Mouse (Mus musculus) heart, embryonic 12.5 days (tissue): ENCODE measurements at regions not wholly inside any gene's neighbourhood (a gene's known extent, or its start where the extent isn't known, plus 50 kb on each side); places are given as distances from the start of the nearest gene placed in this dataset. TPM values are rescaled to one million over a fixed set of nuclear protein-coding genes. Genes with fewer than 3 reads are reported as not detected.

Experiments used
- ATAC-seq: fragments of 200-750 bp; cut with Nextera tagmentation; 2 replicates; pipeline ENCODE4 v1.8.0; 2017; ENCODE audit warnings: moderate TSS enrichment, moderate library complexity; ENCODE audit not compliant: insufficient number of reproducible peaks, low FRiP score
- H3K27ac ChIP-seq: fragments of 300-500 bp; sonication (generic); 2 replicates; pipeline ENCODE4 v1.5.1; 2016; ENCODE audit warnings: mild to moderate bottlenecking, moderate library complexity; ENCODE audit not compliant: poor library complexity, severe bottlenecking
- H3K27me3 ChIP-seq: fragments of 300-500 bp; sonication (generic); replicated peaks from 2 replicates; pipeline ENCODE4 v1.6.1; 2016; ENCODE audit warnings: mild to moderate bottlenecking, moderate library complexity
- H3K36me3 ChIP-seq: fragments of 300-500 bp; sonication (generic); 2 replicates; pipeline ENCODE4 v1.6.1; 2016; ENCODE audit warnings: mild to moderate bottlenecking, moderate library complexity
- H3K4me1 ChIP-seq: fragments of 300-500 bp; sonication (generic); replicated peaks from 2 replicates; pipeline ENCODE4 v1.6.1; 2016; ENCODE audit warnings: mild to moderate bottlenecking
- H3K4me2 ChIP-seq: fragments of 300-500 bp; sonication (generic); 2 replicates; pipeline ENCODE4 v1.6.1; 2016; ENCODE audit warnings: mild to moderate bottlenecking, moderate library complexity
- H3K4me3 ChIP-seq: fragments of 300-500 bp; sonication (generic); 2 replicates; pipeline ENCODE4 v1.5.1; 2016; ENCODE audit warnings: mild to moderate bottlenecking
- H3K9ac ChIP-seq: fragments of 300-500 bp; sonication (generic); 2 replicates; pipeline ENCODE4 v1.6.1; 2016; ENCODE audit warnings: mild to moderate bottlenecking, moderate library complexity
- H3K9me3 ChIP-seq: fragments of 300-500 bp; sonication (generic); replicated peaks from 2 replicates; pipeline ENCODE4 v1.6.1; 2016; ENCODE audit warnings: mild to moderate bottlenecking, moderate library complexity
- WGBS: fragments of 180-500 bp; shearing (Covaris S2); methylation state at CpG from one replicate; pipeline ENCODE4 v1.1.7; 2016; 5-methylcytosine and 5-hydroxymethylcytosine counted together
- microRNA-seq: library from miRNA; unstranded; fragments of <30 nt; microRNA quantifications from one replicate; pipeline ENCODE4, GENCODE M21; 2017

GRCm38 (mm10) chr13:114742534-114742933 is 75.5 kb upstream of the Mocs2 start:
- no peaks in the 10 kb centered on the region for H3K36me3 ChIP-seq
- no peak for ATAC-seq
- H3K9me3 ChIP-seq = no peaks in the 10 kb centered on the region
- no peak overlapping the region for H3K9ac ChIP-seq
- H3K4me1 ChIP-seq = no peaks in the 10 kb centered on the region
- no peak overlapping the region for H3K4me3 ChIP-seq
- 76% methylated on average over 3 of the region's 3 CpGs for WGBS
- no peaks in the 10 kb centered on the region for H3K27me3 ChIP-seq
- H3K4me2 ChIP-seq = no peak overlapping the region
- no peak overlapping the region for H3K27ac ChIP-seq

GRCm38 (mm10) chr13:114745814-114746213 is 72.2 kb upstream of the Mocs2 start:
- Histone ChIP-seq H3K9me3 (no peaks in the 10 kb centered on the region), H3K27me3 (no peaks in the 10 kb centered on the region), H3K9ac (no peak overlapping the region), H3K36me3 (no peaks in the 10 kb centered on the region), H3K4me3 (no peak overlapping the region), H3K4me1 (no peaks in the 10 kb centered on the region), H3K4me2 (no peak overlapping the region), H3K27ac (no peak overlapping the region)
- ATAC-seq = no peak
- WGBS = 82% methylated on average over 2 of the region's 2 CpGs

GRCm38 (mm10) chr13:114757459-114757858 is 60.6 kb upstream of the Mocs2 start:
- no peak overlapping the region for H3K4me3 ChIP-seq
- no peaks in the 10 kb centered on the region for H3K27me3 ChIP-seq
- H3K27ac ChIP-seq = no peak overlapping the region
- no peaks in the 10 kb centered on the region for H3K36me3 ChIP-seq
- H3K9me3 ChIP-seq = no peaks in the 10 kb centered on the region
- H3K4me1 ChIP-seq = no peaks in the 10 kb centered on the region
- no peak for ATAC-seq
- H3K9ac ChIP-seq = no peak overlapping the region
- H3K4me2 ChIP-seq = no peak overlapping the region

- Histone ChIP-seq H3K4me1 (no peaks in the 10 kb centered on the region), H3K9me3 (no peaks in the 10 kb centered on the region), H3K27me3 (no peaks in the 10 kb centered on the region), H3K27ac (no peak overlapping the region), H3K36me3 (no peaks in the 10 kb centered on the region), H3K4me3 (no peak overlapping the region), H3K4me2 (no peak overlapping the region), H3K9ac (no peak overlapping the region)
- no peak for ATAC-seq
- WGBS = 76% methylated on average over 1 of the region's 1 CpGs
Observed at GRCm38 (mm10) chr13:114759886-114760285, 58.1 kb upstream of the Mocs2 start.

GRCm38 (mm10) chr13:114760901-114761300 is 57.1 kb upstream of the Mocs2 start:
- 83% methylated on average over 3 of the region's 3 CpGs for WGBS
- Histone ChIP-seq H3K27me3 (no peaks in the 10 kb centered on the region), H3K27ac (no peak overlapping the region), H3K36me3 (no peaks in the 10 kb centered on the region), H3K9me3 (no peaks in the 10 kb centered on the region), H3K9ac (no peak overlapping the region), H3K4me1 (no peaks in the 10 kb centered on the region), H3K4me3 (no peak overlapping the region), H3K4me2 (no peak overlapping the region)
- ATAC-seq = no peak

Small RNAs in the stretch of these regions (microRNA-seq; reads per million reads assigned to microRNA genes)
- not detected for gene Gm25950
